Mouse (Mus musculus) left cerebral cortex, adult 11 months (tissue): Measurements from ENCODE around the gene Med19.
"Not testable (repeated sequence)": the region's sequence is repeated elsewhere in the genome, so short reads cannot be mapped to it uniquely, and the experiment has no call there.

Source experiments
- DNase-seq: peaks from one replicate; pipeline ENCODE4 v3.0.0; 2022; ENCODE audit warnings: low spot score

Med19 gene

GRCm38 (mm10) chr2:84720718-84721117 lies 42.5 kb downstream of the Med19 start:
- no peak for DNase-seq

- DNase-seq = no peak
Measured at GRCm38 (mm10) chr2:84721182-84721581, 43.0 kb downstream of the Med19 start.

GRCm38 (mm10) chr2:84723856-84724255 lies 45.7 kb downstream of the Med19 start:
- no peak for DNase-seq

GRCm38 (mm10) chr2:84725770-84726169 lies 47.6 kb downstream of the Med19 start:
- no peak for DNase-seq

- DNase-seq = no peak
Measured at GRCm38 (mm10) chr2:84726716-84727115, 48.5 kb downstream of the Med19 start.

- peak; percentile 95 for DNase-seq
Measured at GRCm38 (mm10) chr2:84727172-84727858, 49.1 kb downstream of the Med19 start, which contains the start of gene Clp1. TSS of gene Clp1 (minus strand) at chr2:84727350.

- not testable (repeated sequence) for DNase-seq
Measured at GRCm38 (mm10) chr2:84728191-84728590, 50.0 kb downstream of the Med19 start.

- no peak for DNase-seq
Measured at GRCm38 (mm10) chr2:84731206-84731605, 53.0 kb downstream of the Med19 start.

GRCm38 (mm10) chr2:84732394-84732793 lies 54.2 kb downstream of the Med19 start:
- DNase-seq = no peak

- DNase-seq = peak; percentile 62
Measured at GRCm38 (mm10) chr2:84733579-84734300, 55.5 kb downstream of the Med19 start, which contains the start of gene Ypel4. TSS of gene Ypel4 (plus strand) at chr2:84734058.

- DNase-seq = no peak
Measured at GRCm38 (mm10) chr2:84734351-84734864, 56.2 kb downstream of the Med19 start.

GRCm38 (mm10) chr2:84734919-84735318 lies 56.7 kb downstream of the Med19 start:
- no peak for DNase-seq

- DNase-seq = no peak
Measured at GRCm38 (mm10) chr2:84735346-84735920, 57.2 kb downstream of the Med19 start.

GRCm38 (mm10) chr2:84736312-84737161 lies 58.3 kb downstream of the Med19 start:
- no peak for DNase-seq

GRCm38 (mm10) chr2:84737451-84737925 lies 59.3 kb downstream of the Med19 start:
- DNase-seq = no peak
